Mouse (Mus musculus) kidney, adult 10 weeks (tissue): Measurements from ENCODE around the gene Eloa. TPM values are rescaled to one million over a fixed set of nuclear protein-coding genes. Genes with fewer than 3 reads are reported as not detected.

Source experiments
- polyA plus RNA-seq: library from polyadenylated mRNA; stranded (reverse); fragments of 350-450 nt; fragmentation: Illumina TruSeq; extraction: RNeasy Lipid Tissue Mini Kit (QIAGEN cat#74804); gene quantifications from one replicate; pipeline ENCODE4 v1.2.3, GENCODE M21; 2014; ENCODE audit warnings: low read depth, low replicate concordance

Eloa gene
- polyA plus RNA-seq: 17.1 TPM

DNA sequence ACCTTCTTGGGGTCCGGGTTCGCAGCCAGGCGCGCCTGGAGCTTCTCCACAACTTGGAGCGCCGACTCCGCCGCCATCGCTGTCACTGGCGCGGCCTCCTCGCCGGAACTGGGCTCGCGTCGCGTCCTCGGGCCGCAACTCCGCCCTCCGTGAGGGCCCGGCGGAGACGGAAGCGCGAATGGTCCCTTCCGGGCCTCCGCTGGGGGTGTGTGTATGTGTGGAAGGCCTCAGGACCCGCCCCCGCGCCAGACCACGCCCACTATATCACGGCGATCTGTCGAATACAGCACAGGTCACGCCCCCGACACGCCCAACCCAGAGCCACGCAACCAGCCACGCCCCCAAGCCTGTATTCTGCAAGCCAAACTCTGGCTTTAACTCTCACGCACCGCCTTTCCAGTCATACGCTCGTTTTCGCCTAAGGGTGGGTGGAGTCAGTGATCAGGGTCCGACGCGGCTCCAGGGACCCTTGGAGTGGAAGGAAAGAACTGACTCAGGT is at the start of gene Eloa:
TSS of gene Eloa (minus strand) at position 215 of the 499 bp plus-strand sequence.

GRCm38 (mm10) chr4:136053247-136053596 is 31.7 kb upstream of the Eloa start, which contains the start of gene Rpl11:
Rpl11 (minus strand) TSS chr4:136053428.

DNA sequence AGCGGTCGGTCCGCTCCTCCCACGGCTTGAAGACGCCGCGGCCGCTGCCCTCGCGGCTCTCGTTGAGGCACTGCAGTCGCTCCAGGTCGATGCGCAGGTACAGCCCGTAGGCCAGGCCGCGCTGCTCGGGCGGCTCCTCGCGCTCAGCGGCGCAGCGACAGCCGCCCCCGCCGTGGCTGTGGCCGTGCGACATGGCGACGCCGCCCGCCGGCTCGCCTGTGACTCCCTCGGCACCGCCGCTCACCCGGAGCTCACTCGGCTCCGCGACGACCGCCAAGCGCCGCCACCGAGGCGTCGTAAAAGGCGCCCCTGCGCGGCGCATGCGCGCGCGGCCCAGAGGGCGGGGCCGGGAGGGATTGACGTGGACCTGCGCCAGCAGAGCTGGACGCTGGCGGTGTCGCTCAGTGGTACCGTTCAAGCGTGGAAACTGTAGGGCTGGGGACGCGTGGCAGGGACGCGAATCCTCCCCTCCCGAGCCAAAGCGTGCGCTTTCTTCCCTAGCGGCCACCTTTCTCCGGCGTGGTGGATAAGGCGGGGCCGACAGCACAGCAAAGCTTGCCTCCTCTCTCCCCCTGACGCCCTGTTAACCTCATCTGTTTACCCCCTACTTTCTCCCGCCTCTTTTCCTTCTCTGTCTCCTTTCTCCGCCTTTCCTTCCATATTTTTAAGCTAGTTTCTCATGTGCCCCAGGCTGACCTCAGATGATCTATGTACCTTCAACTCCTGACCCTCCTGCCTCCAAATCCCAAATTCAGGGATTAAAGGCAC is 34.4 kb downstream of the Eloa start, which contains the start of gene Pithd1:
TSS of gene Pithd1 (minus strand) at position 322 of the 768 bp plus-strand sequence.

DNA sequence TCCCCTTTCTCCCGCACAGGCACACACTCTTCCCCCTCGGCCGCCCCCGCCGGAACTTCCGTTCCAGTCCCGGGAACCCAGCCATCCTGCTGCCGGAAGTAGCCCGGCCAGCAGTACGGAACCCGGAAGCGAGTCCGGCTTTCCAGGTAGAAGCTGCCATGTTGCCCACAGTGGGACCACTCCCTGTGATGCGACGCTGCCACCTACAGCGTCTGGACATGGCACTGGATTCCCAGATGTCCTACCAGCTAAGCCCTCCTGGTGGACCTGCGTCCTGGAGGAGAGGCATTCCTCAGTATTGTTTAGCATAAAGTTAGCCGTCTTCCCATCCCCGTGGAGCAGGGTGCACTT is 49.0 kb downstream of the Eloa start, which contains the start of gene Lypla2:
TSS of gene Lypla2 (minus strand) at position 71 of the 351 bp plus-strand sequence.

DNA sequence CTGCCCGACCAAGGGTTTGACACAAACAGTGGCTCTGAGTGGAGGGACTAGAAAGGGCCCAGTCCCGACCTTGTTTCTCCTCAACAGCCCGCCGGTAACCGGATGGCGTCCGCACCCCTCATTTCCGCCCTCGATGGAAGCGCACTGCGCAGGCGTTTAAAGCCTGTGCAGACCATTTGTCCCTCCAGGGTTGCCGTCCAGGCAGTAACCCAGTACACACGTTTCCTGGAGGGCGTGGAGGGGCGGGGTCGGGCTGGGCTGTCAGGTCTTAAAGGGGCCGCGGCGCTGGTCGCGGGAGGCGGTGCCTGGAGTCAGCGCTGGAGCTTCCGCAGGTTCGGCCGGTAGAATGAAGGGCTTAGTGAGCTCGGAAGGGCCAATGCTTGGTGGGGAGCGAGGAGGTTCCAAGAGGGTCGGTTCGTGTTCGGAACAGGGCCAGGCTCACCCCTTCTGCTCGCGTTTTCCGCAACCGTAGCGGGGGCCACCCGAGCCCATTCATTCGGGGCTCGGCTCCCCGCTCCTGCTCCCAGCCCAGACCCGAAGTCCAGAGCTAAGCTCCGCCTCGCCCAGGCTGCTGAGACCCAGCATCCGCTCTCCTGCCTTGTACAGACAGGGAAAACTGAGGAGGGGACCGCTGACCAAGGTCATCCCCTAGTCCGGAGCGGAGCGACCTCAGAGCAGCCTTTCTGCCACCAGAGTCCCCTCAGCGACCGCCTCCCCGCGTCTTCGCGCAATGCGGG is 57.9 kb downstream of the Eloa start, which contains the start of gene Gale:
TSS of gene Gale (plus strand) at position 271 of the 737 bp plus-strand sequence.

Other genes with a start within 250 kb of the Eloa start
- gene Srsf10, start 166.0 kb downstream of the Eloa start, polyA plus RNA-seq: 166 TPM
- gene Pnrc2, start 147.9 kb downstream of the Eloa start, polyA plus RNA-seq: 303 TPM
- 0.49 TPM for gene Cnr2, start 126.4 kb downstream of the Eloa start, polyA plus RNA-seq
- gene Fuca1, start 101.0 kb downstream of the Eloa start, polyA plus RNA-seq: 27.0 TPM
- gene Hmgcl, start 75.3 kb downstream of the Eloa start, polyA plus RNA-seq: 23.5 TPM
- not detected for gene Gale, start 58.0 kb downstream of the Eloa start, polyA plus RNA-seq
- gene Lypla2, start 49.1 kb downstream of the Eloa start, polyA plus RNA-seq: 0.49 TPM
- gene Pithd1, start 34.5 kb downstream of the Eloa start, polyA plus RNA-seq: 23.6 TPM
- 235 TPM for gene Rpl11, start 31.7 kb upstream of the Eloa start, polyA plus RNA-seq
- gene Id3, start 121.7 kb upstream of the Eloa start, polyA plus RNA-seq: 8.2 TPM
- 0.28 TPM for gene E2f2, start 150.6 kb upstream of the Eloa start, polyA plus RNA-seq
- gene Asap3, start 184.6 kb upstream of the Eloa start, polyA plus RNA-seq: 0.77 TPM
- 27.6 TPM for gene Tcea3, start 226.0 kb upstream of the Eloa start, polyA plus RNA-seq